Mouse (Mus musculus) cerebellum, postnatal 36 days (tissue): ENCODE data around the gene Krt9.
"Not testable (repeated sequence)": the region's sequence is repeated elsewhere in the genome, so short reads cannot be mapped to it uniquely, and the experiment has no call there.

Source experiments
- DNase-seq, 2 experiments: peaks; one replicate each; pipeline ENCODE4 v3.0.0; 2021 to 2022; ENCODE audit warnings: mixed read lengths in 2 of 2

Gene Krt9

GRCm38 (mm10) chr11:100192992-100193391 is at the start of gene Krt9:
Gene Krt9, minus strand, starts transcription at chr11:100193246.
- no peak for DNase-seq

GRCm38 (mm10) chr11:100240272-100240671 is 47.2 kb upstream of the Krt9 start:
- DNase-seq: not testable (repeated sequence)

DNA sequence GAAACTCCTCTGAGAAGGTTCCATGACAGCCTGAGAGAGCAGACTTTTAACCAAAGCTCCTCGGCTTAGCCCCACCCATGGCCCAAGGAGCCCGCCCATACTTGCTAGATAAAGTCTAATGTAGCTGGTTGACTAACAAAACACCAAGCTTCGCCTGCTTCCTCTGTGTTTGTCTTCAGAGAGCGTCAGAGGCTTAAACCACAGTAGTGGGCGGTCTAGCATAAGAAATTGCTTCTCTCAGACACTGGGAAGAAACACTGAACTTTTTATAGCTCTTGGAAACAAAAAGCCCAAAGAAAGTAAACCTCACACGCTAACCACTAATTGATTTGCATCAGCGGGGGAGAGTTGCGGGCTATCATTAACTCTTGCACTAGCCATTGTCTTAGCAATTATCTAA is 28.7 kb upstream of the Krt9 start:
- no peak for DNase-seq

DNA sequence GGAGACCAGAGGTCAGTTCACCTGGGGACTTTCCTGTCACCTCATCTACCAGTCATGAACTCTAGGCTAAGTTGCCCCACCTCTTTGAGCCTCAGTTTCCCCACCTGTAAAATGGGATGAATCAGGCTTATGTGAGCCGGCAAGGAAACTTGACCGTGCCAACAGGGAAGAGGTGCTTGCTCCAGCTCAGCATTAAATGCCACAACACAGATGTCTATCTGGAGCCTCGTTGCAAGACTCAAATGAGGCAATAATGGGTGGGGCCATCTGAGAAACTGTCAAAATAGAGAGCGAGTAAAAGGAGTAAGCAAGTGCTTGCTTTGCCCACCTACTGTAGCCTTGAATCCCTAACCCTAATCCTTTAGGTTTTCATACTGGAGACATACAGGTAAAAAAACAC is 26.3 kb upstream of the Krt9 start:
- DNase-seq: no peak

DNA sequence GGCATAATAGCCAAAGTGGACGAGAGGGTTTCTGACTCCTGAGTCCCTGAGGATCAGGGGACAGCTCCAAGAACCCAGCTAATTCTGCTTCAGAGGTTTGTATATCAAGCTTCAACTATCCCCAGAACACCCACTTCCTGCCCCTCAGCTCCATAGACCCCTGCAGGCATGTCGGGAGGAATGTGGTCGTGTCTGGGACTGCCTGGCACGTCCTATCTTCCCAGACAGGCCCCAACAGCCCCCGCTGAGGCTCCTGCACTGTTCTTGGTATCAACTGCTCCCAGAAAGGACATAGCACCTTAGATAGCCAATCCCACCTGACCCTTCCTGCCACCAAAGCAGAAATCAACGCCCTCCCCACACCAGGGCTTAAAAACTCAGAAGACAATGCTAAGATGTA is 15.5 kb upstream of the Krt9 start:
- no peak for DNase-seq

DNA sequence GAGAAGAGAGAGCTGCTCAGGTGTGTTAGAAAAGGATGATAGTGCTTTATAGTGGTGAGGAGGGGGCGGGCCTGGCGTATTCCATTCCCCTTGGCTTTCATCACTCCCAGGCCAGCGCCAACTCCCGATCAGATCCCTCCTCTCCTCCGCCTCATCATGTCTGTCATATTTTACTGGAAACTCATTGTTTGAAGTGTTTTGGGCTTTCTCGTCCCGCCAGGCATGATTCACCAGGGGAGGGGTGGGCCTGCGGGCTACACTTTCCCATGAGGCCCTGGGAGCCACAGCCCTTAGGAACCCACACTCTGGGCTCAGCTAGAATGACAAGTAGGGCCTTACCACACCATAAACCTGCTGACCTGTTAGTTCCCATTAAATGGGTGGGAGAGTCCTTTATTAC is 14.5 kb upstream of the Krt9 start, which contains the start of gene Krt14:
Krt14 (minus strand) TSS at position 51 of the 400 bp plus-strand sequence.
- no peak for DNase-seq

DNA sequence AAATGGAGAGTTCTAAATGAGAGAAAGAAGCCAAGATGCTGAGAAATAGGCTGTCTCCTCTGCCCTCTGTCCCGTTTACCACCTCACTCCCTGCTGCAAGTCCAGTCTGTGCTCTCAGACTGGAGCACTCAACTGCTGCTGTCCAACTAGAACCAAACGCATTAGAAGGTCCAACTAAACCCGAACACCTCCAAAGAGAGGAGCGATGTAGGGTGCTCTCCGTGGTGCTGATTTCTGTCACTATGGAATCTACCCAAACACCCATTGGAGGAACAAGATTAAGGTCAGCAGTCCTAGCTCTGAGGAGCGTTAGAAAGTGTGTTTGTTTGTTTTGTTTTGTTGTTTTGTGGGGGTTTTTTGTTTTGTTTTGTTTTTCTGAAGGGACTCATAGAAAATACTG is 10.4 kb upstream of the Krt9 start:
- DNase-seq: no peak

GRCm38 (mm10) chr11:100202906-100203305 is 9.9 kb upstream of the Krt9 start:
- DNase-seq: no peak

DNA sequence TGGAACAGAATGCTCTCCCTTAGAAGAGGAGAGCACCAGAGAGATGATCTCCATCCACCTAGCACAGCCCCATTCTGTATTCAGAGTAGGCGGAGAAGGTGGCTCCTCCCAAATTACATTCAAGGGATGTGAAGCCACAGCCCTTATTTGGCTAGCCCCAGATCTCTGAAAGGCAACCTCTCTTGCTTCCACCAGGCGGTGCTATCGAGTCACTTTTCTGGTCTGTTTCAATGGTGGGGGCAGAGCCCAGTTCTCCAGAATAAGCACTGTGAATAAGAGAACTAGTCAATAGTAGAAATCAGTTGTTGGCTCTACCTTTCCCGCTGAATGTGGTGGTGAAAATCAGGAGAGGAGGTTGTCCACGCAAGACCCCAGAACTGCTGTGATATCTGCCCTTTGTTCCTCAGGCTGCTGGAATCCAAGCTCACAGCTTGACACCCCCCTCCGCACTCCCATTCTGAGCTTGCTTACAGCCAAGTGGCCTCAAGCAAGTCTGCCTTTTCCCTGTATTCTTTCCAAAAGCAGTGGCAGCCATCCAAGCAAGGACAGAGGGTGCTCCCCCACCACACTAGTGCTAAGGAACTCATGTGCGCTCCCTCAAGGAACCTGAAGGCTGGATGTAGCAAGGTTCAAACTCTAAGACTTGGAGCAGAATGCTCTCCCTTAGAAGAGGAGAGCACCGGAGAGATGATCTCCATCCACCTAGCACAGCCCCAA is 7.2 kb upstream of the Krt9 start:
- peak; percentile 8 to 10 for DNase-seq

- DNase-seq: no peak
Measured at GRCm38 (mm10) chr11:100198666-100199065, 5.6 kb upstream of the Krt9 start.

DNA sequence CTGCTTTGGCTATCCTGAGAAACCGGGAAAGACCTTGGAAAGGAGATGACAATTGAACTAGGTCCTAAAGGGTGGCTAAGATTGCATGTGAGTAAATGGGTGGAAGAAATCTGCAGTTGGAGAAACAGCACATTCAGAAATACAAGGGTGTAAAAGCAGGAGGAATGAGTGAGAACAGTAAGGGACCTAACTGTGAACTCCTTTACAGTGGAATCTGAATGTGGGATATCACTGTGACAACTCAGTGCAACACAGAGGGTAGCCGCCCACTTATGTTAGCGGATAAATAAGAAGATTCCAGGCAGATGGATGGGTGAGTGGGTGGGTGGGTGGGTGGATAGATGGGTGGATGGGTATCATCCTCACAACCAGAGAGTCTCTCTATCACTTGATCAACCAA is 1.2 kb downstream of the Krt9 start:
- DNase-seq: no peak

DNA sequence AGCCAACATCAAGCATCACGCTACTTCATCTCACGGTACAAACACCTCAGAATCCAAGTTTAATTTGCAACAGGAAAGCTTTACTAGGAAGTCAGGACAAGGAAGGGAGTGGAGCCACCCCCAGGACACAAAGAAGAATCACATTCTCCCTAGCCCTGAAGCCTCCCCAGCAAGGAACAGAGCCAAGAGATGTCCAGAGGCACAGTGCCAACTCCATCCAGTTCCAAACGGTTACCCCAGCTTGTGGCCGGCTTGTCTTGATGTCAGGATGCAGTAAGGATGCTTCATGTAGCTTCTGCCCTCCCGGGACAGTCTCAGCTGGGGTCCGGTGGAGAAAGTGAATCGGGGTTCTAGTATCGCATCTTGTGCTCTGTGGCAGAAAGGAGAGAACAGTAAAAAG is 6.3 kb downstream of the Krt9 start:
- DNase-seq: peak; percentile 3 to 8

- DNase-seq: no peak
Measured at GRCm38 (mm10) chr11:100181725-100182124, 11.3 kb downstream of the Krt9 start.

- no peak for DNase-seq
Measured at GRCm38 (mm10) chr11:100179260-100179659, 13.8 kb downstream of the Krt9 start.

GRCm38 (mm10) chr11:100178307-100178706 is 14.7 kb downstream of the Krt9 start:
- no peak for DNase-seq

- DNase-seq: no peak
Measured at GRCm38 (mm10) chr11:100176791-100177190, 16.3 kb downstream of the Krt9 start.

DNA sequence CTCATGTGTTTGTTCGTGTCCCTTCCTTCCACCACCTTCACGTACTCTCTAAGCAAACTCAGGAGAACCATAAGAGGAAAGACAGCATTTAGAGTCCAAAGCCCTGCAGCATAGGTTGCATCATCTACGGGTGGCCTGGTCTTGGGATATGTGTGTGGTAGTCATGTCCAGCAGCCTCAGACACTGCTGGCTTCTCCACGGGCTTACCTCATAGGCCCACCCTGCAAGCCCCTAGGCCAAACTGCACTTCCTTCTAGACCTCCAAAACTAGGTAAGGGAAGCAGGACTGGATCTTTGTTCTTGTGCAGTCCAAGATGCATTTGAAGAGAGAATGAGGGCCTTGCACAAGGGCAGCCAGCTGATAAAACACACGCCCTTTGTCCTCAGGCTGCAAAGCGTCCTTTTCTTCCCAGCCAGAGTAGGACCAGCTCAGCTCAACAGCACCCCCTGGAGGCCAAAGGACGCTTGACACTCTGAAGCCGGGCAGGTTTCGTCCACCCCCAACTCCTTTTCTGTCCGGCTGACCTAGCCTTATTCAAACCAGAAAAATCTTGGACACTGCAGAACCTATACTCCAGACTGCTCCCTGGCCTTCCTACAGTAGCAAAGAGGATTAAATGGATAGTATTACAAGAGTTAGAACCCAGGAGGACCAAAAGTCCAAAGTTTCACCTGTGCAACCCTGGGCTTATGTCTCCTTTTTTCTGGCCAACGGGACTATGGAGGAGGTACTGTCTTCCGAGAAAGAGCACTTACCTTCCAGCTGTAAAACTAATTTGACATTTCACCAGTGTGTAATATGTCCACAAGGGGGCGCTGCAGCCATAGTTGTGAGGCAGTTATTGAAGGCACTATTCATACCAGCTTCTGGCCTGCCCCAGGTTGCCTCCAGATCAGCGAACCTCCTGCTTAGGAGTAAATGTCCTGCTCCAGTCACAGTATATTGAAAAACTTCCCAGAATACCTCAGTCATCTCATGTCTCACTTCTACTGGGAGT is 24.0 kb downstream of the Krt9 start:
- DNase-seq: peak; percentile 53 to 58

DNA sequence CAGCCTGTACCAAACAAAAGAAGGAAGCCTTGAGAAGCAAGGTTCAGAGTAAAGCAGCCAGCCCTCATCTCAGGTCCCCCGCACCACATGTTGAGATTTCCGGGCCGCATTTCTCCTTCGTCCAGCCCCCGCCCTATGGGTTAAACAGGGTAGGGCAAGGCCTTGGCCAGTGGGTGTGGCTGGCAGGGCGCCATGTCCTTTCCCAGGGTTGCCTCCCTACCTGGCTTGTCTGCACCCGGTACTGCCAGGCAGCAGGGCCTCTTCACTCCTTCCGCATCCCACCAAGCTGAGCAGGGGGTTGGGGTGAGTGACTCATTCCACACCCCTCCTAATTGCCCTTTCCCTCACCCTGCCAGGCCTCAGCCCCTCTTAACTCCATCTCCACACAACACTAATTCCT is 25.0 kb downstream of the Krt9 start:
- DNase-seq: peak in 1 of 2 experiments; percentile 2

GRCm38 (mm10) chr11:100164392-100164791 is 28.7 kb downstream of the Krt9 start:
- DNase-seq: no peak

DNA sequence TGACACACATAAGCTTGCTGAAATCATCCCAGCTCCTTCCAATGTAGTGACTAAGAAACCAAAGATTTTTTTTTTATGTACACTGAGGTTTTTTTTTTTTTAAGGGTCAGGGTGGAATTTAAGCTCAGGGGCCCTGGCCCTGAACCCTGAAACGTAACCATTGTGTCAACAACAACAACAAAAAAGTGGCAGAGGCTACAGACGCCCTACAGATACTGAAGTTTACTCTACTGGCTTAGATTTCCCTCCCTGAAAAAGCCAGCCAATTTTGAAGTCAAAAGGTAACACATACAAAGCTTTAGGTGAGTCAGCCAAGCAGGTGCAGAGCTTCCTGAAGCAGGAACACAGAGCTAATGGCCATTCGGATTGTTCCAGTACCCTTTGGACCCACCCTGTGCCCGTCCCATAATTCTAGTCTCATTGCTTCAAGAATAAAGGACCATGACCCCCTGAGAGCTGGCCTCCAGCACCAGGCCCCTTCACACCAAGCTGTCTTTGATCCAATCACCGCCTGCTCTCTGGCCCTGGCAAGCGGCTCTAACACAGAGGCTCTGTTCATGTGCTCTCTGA is 35.1 kb downstream of the Krt9 start:
- DNase-seq: no peak

- no peak for DNase-seq
Measured at GRCm38 (mm10) chr11:100157331-100157730, 35.7 kb downstream of the Krt9 start.

DNA sequence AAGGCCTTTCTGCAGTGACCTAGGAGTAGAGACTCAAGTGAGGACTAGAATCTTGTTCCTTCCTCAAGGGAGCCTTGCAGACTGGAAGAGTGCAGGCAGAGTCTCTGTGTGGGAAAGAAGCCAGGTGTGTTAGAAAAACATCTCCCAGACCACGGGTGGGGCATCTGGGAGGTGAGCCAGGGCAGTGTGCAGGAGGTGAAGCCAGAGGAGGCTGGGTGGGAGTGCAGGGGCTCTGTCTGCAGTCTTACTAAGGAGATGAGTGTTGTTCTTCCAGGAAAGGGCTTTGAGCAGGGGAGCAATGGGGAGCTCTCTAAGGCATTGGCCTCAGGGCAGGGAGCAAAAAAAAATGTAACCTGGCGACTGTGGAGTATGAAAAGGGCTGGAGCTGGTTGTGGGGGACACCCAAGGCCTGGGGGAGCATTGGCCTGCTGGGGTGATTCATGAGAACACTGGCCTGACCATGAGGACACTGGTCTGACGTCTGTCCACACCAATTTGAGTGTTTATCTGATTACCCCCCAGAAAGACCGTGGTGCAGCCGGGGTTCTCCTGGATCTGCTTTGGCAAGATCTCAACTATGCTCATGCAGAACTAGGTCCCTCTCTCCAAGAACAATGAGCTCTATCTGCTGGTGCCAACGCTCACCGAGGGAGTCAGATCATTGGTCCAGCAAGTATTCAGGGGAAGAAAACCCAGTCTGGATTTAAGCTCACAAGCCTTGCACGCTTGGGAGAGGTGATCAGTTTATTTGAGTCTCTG is 37.4 kb downstream of the Krt9 start:
- DNase-seq: no peak
